Mouse (Mus musculus) testis, adult 2 months (tissue): ENCODE data around the gene Pcf11.

Source experiments
- CTCF ChIP-seq: fragments of 200-500 bp; IDR thresholded peaks from 2 replicates; pipeline ENCODE4 v1.5.1; 2012; ENCODE audit warnings: low read depth, mild to moderate bottlenecking, inconsistent platforms, low read length, moderate library complexity; ENCODE audit not compliant: control insufficient read depth, insufficient read depth, insufficient replicate concordance
- POLR2A ChIP-seq: fragments of 200-500 bp; IDR thresholded peaks from 2 replicates; pipeline ENCODE4 v1.6.1; 2012; ENCODE audit warnings: low read depth, mild to moderate bottlenecking, inconsistent platforms, low read length, moderate library complexity; ENCODE audit not compliant: control insufficient read depth

DNA sequence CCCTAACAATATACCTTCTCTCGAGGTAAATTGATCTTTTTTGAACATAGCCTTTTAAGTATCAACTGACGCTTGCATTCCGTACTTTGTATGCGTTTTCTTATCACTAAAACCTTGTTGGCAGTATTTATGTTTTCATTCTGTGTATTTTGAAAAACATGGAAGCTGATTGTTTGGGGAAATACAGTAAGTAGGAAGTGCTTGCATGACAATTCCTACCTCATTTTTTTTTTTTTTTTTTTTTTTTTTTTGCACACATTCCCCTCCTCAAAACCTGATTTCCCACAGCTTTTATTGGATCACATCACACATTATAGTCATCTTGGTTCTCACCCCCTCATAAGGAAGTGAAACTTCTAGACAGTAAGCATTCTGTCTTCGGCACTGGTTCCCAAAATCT lies 31.7 kb downstream of the Pcf11 start:
- TF ChIP-seq CTCF (no peak), POLR2A (no peak)
